Mouse (Mus musculus) CH12F3 (cell line): Measurements from ENCODE around the gene Rnf186.

Experiments used
- in situ Hi-C: fragments of 300-500 bp; cut with MboI; formaldehyde crosslinking; loops from 2 replicates; pipeline ENCODE4 v1.14.3; 2020; ENCODE audit warnings: low sequenced_read_pairs

Rnf186 gene

DNA sequence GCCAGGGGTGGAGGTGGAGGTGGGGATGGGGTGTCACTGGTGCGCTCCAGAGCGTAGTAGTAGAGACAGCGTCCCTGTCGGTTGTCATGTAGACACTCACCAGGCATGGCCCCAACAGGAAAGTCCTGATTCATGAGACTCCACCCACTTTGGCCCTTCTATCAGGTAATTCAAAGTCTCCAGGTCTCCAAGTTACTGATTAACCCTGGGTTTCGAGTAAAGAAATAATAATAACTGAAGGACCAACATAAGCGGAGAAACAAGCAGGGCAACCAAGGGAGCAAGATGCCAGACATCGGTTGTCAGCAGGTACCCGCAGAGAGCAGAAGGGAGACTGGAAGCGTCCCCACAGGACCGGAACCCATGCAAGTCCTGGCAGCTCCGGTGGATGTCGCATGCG, at the start of gene Rnf186:
TSS of gene Rnf186 (plus strand) at position 247 of the 400 bp plus-strand sequence.
- in situ Hi-C loops, result no loop called here

DNA sequence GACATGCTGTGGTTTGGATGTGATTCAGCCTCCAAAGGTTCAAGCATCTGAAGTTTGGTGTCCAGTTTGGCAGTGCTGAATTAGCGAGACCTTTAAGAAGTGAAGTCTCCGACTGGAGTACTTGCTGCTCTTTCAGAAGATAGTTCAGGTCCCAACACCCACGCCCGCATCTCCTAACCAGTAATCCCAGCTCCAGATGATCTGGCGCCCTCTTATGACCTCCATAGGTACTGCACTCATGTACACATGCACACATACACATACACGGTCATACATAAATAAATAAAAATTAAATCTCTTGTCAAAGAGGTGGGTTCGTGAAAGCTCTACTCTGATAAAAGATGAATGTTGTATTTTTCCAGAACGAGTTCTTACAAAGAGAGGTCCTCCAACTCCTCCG, 49.6 kb upstream of the Rnf186 start:
- in situ Hi-C loops, result no loop called here

DNA sequence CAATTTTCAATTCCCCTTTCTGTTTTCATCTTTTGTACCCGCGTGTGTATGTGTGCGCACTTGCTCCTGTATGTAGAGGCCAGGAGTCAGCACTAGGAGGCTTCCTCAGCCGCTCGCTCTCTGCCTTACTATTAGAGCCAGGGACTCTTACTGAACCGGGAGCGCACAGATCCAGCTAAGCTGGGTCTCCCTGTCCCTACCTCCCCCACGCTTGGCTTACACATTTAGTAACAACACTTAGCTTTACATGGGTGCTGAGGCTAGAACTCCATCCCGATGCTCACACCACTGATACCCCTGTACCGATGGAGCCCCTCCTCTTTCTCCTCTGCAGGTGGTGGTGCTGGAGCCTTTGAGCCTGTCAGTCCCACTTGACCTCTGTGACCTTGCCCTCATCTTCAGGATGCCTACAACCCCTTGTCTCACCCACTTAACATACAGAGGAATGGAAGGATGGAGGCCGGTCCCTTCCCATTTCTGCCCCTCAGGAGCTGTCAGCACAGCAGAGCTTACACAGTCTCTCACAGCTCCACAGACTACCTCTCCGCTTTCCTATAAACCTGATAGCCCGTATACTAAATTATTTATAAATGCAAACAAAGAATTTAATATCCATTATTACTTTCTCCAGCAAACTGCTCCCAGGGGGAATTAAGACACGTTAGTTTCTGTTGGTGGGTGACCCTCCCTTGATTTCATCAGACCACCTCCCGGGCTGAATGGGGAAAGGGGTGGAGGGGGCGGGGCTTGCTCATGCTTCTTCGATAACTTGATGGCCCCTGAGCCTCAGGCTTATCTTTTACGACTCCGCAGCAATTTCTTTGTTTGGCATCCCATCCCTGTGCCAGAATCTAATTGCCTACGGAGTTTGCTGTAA, 45.4 kb upstream of the Rnf186 start:
- in situ Hi-C loops, result no loop called here

DNA sequence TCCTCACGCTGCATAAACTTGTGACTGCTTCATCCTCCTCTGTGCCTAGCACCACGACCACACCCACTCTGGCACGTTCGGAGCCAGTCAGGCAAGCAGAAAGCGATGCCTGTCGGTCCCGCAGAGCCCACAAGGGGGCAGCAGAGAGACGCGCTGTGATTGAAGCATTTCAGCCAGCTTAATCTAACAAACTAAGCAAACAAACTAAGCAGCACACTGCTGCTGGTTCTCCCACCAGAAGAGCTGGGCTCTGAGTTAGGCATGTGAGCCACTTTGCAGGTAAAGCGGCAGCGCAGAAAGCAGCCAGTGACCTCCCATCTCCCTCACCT, 44.8 kb upstream of the Rnf186 start:
- in situ Hi-C loops, result no loop called here

DNA sequence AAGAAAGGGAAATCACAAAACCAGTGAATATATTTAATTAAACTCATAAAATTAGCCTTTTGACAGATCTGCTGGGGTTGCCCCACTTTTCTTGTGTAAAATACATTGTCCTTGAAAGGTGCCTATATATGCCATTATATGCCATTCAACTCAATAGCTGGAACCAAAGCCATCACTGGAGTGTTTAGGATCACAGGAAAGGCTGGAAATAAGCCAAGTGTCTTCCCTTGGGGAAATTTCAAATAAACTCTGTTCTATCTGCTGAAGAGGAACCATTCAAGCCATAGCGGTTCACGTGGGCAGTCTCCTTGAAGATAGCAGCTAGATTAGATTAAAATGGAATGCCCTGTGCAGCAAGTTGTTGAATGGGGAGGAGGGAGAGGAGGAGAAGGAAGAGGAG, 41.4 kb upstream of the Rnf186 start:
- in situ Hi-C loops, result no loop called here

DNA sequence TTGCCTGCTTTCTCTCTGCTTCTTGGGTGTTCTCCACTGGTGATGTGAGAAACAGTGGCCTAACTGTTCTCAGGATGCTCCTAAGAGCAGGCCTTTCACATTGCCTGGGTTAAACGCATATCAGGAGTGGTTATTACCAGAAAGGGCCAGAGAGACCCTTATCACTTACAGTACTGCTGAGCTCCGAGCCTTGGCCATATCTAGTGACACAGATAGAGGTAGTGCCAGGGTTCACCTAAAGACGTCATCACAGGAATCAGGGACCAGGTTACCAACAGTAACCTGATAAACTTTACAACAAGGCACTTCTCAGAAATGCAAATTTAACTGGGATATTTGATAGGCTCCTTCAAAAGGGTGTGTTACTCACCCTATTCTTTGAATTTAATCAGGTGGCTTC, 33.0 kb upstream of the Rnf186 start:
- in situ Hi-C loops, result no loop called here

DNA sequence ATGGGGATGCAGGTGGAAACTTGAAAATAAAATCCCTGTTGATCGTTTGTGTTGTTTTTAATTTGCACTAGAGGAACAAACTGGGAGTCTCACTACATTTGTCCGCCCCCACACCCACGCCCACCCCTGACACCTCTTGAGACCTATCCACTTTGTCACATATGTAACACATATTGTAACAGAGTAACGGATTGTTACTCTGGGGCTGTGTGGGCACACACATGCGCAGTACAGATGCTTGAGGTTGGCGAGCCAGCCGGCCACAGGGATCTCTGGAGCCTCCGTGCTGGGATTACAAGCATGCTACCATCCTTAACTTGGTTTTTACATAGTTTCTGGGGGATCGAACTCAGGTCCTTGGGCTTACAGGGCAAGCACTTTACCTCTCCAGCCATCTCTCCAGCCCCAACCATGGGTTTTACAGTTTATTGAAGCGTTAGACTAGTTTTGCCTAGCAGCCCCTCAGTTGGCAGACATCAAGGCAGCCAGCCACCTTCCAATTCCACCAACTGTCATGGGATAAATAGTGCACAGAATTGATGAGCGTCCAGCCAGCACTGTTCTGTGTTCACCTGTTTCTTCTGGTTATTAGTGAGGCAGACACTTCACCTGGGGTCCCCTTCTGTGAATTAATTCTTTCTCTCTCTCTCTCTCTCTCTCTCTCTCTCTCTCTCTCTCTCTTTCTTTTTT, 32.3 kb upstream of the Rnf186 start:
- in situ Hi-C loops, result no loop called here

DNA sequence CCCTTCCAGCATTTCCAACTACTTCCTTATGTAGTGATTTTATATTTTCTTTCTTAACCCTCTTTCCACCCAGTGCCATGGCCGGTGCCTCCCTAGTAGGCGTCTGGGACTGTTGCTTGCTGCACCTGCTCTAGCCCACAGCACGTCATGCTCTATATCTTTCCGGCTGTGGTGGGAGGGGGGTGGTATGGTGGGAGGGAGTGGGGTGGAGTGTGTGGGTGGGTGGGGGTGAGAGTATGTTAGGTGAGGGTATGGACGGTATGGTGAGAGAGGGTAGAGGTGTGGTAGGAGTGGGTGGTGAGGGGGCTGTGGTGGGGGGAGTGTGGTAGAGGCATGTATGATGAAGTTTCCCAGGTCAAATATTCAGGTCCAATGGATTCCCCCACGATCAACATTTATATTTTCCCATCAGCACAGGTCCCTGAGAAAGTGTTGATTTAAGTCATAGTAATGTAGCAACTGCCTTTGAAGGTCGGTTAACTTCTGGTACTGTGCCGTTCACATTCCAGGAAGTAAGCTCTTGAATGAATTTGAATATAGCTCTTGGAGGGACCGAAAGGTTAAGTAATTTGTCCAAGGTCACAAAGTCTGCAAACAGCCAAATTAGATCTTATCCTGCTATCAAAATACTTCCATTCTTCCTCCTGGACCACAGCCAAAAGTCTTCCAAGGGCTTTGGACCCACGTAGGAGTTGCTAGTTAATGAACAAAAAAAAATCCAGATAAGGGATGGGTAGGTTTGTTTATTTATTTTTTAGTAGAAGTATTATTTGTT, 28.2 kb upstream of the Rnf186 start:
- in situ Hi-C loops, result no loop called here

DNA sequence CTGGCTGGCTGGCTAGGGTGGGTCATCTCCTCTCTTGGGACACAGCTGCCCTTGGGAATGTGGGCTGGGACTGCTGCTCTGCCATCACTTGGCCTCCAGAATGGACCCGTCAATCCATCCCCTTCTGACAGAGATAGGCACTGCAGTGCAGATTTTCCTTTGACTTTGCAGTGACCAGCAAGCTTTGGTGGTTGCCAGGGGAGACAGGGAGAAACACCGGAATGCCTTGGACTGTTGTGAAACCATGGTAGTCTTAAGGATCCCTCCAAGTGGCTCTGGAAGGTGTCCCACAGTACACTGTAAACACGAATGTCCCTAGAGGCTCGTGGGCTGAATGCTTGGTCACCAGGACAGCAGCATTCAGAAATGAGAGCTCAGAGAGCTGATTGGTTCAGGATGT, 27.4 kb upstream of the Rnf186 start:
- in situ Hi-C loops, result no loop called here

DNA sequence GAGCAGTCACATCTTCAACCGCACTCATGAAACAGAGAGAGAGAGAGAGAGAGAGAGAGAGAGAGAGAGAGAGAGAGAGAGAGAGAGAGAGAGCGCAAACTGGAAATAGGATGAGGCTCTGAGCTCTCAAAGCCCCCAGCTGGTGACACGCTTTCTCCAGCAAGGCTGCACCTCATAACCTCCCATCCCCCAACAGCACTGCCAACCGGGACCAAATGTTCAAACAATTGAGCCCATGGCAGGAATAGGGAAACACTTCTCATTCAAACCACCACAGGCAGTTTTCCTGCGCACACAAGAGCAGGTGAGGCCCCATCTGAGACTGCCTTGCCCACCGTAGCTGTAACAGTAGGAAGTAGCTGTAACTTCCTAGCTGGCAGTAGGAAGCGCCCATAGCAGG, 25.5 kb upstream of the Rnf186 start:
- in situ Hi-C loops, result no loop called here

DNA sequence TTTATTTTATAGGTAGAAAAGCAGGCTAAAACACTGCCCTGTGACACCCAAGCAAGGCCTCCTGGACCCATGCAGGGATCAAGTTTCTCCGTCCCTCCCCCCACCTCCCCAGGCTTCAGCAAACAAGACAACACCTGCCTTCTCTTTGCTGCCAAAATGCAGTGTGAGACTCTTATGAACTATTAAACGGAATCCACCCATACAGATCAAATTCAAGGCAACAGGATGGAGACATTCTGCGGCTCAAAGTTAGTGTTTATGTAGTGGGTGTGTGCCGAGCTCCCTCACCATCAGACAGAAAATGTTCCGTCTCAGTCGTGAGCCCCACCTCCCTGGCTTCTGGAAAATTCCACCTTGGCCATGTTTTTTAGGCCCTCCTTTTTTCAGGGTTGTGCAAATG, 24.9 kb upstream of the Rnf186 start:
- in situ Hi-C loops, result no loop called here

DNA sequence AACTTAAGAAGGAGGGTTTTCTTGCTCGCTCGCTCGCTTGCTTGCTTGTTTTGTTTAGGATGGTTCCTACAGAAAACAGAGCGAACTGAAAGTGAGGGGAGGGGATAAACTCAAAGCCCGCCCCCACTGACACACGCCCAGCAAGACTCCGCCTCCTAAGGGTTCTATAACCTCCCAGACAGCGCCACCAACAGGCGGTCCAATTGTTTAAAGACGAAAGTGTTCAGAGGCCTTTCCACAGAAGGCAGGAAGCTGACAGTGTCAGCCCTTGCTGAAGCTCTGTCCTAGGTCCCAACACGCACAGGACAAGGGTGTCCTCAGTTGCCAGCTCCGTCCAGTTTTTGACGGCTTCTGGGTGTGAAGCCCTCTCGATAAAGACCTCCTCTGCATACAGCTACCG, 23.2 kb upstream of the Rnf186 start:
- in situ Hi-C loops, result no loop called here

DNA sequence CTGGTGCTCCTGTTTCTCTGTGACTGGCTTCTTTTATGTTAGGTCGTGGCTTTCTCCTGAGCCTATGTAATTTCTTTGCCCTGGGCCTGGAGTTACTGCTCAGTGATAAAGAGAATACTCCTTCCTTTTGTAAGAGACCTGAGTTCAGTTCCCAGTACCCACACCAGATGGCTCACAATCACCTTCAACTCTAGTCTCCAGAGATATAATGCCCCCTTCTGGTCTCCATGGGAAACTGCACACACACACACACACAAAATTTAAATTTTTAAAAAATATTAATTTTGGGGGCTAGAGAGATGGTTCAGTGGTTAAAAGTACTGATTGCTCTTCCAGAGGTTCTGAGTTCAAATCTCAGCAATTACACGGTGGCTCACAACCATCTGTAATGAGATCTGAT, 18.7 kb upstream of the Rnf186 start:
- in situ Hi-C loops, result no loop called here

DNA sequence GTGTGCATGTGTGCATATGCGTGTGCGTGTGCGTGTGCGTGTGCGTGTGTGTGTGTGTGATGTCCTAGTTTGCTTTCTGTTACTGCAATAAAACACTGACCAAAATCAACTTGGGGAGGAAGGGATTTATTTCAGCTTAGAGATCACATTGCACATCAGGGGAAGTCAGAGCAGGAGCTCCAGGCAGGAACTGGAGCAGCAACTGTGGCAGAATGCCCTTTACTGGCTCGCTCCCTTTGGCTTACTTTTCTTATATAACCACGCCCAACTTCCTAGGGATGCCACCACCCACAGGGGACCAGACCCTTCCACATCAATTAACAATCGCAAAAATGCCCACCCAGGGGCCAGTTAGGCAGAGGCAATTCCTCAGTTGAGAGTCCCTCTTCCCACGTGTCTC, 8.3 kb upstream of the Rnf186 start:
- in situ Hi-C loops, result no loop called here

DNA sequence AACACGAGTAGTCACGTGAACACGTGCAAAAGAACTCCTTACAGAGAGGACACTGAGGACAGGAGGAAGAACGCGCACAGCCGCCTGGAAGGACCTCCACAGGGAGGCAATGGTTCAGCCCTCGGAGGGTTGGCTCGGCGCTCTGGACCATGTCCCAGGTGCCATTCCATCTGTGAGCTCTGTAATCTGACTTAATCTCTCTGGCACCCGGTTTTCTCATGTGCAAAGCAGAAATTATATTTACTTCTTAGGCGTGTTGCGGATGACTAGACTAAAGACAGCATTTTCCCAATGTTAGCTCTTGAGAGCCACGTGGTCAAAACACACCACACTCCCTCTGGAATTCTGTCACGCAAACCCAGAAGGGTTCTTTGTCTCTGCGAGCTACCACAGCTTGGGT, 7.8 kb upstream of the Rnf186 start:
- in situ Hi-C loops, result no loop called here

DNA sequence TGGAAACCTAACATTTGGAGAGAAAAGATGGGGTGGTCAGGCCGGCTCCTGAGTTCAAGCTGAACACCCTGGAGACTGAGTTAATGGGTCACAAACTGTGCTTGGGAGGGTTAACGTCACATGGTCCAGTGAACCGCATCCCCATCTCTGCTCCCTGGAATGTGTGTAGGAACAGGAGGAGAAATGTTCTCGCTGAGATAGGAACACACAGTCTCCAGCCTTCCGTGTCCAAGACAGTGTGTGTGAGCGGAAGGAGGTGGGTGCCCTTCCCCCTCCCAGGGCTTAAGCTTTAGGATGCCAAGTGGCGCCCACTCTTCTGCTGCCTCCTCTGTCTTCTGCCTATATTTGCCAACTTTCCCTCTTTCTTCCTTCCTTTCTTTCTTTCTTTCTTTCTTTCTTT, 7.0 kb upstream of the Rnf186 start:
- in situ Hi-C loops, result no loop called here

DNA sequence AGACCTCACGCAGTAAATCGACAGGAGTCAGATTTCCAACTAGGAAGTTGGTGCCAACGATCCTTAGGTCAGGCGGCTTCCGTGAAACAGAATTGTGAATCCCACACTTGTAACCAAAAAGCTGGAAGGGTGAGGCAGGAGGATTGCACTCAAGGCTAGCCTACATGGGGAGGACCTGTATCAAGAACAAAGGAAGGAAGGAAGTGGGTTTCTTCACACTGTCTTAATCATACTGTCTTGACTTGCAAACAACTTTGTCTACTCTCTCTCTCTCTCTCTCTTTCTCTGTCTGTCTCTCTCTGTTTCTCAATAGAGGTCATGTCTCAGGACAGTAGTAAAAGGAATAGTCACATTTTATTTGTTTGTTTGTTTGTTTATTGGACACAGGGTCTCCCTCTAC, 4.2 kb upstream of the Rnf186 start:
- in situ Hi-C loops, result no loop called here

DNA sequence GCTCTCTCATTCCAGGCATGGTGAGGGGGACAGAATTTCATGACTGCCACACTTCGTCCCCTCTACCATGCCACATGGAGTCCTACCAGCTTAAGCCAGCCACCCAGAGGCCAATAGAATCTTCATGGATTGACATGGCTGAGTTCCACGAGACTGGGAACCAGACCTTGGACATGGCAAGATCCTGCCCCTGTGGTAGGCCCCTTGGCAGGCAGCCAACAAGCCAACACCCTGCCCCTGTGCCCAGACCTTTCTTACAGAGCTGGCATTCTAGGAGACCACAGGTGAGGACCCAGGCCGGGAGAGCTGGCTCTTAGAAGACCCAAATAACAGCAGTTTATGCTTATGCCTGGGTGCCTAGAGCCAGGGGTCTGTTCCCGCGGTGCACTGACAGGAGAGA, 1.0 kb upstream of the Rnf186 start:
- in situ Hi-C loops, result no loop called here

DNA sequence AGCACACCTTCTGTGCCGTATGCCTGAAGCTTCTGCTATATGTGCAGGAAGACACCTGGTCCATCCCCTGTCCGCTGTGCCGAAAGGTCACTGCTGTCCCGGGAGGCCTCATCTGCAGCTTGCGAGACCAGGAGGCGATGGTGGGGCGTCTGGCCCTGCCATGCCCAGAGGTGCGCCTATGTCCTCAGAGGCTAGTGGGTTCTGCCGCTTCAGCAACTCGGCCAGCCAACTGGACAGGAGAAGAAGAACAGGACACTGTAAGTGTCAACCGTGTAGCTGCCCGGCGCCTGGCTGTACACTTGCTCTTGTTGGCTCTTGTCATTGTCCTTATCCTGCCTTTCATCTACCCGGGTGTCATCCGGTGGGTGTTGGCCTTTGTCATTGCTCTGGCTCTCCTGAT, 573 bp downstream of the Rnf186 start:
- in situ Hi-C loops, result no loop called here

DNA sequence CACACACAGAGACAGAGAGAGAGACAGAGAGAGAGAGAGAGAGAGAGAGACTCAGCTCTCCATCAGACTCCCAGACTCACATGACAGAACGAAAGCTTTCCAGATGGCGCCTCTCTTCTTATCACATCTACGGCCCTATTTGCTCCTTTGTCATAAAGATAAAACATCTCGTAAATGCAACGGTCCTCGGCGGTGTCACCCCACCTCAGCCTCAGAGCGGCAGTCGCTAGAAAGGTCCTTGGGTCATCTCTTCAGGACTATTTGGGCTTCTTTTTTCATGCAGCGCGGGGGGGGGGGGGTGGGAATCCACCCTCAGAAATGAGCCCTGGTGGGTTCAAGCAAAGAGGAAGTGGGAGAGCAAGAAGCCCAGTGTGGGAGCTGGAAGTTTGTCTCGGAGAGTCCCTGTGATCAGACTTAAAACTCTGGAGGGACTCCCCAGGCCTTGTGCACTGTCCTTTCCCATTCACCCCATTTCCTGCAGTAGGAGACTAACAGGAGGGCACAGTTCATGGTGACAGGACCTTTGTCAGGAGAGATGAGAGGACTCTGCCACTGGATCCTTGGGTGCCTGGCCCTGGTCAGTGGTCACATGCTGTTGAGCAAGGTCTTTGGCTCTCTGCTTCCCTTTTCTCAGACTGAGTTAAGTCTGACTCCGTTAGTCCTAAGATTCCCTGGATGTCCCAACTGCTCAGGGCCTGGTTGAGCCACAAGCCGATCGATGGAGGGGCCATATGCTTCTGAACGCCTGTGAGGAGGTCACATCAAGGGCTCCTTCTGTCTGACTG, 2.1 kb downstream of the Rnf186 start:
- in situ Hi-C loops, result no loop called here

DNA sequence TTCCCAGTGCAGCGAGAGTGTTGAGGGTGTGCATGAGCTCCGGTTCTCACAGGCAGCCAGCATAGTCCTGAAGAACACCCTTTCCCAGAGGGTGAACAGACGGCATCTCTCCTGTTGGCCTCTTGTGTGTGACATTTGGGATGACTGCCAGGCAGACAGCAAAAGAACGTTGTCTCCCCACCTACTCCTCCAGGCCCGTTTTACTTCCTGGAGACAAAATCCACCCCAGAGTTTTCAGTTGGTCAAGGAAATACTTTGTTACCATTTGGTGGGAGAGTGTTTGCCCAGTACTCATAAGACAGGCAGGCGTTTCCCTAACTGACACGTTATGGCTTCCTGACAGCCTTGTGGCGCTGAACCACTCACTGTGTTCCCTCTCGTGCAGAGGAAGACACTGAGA, 2.8 kb downstream of the Rnf186 start:
- in situ Hi-C loops, result no loop called here
